Mouse (Mus musculus) forebrain, embryonic 13.5 days (tissue): Measurements from ENCODE around the gene Ifnar1. TPM values are rescaled to one million over a fixed set of nuclear protein-coding genes. Genes with fewer than 3 reads are reported as not detected.
"Not testable (repeated sequence)": the region's sequence is repeated elsewhere in the genome, so short reads cannot be mapped to it uniquely, and the experiment has no call there.

Source experiments
- ATAC-seq: fragments of 200-750 bp; cut with Nextera tagmentation; 2 replicates; pipeline ENCODE4 v1.8.0; 2017
- H3K27ac ChIP-seq: fragments of 300-500 bp; sonication (generic); 2 replicates; pipeline ENCODE4 v1.5.1; 2015; ENCODE audit warnings: inconsistent platforms, mild to moderate bottlenecking, moderate library complexity
- H3K27me3 ChIP-seq: fragments of 300-500 bp; sonication (generic); 2 replicates; pipeline ENCODE4 v1.6.1; 2015; ENCODE audit warnings: mild to moderate bottlenecking, inconsistent platforms
- H3K36me3 ChIP-seq: fragments of 300-500 bp; sonication (generic); 2 replicates; pipeline ENCODE4 v1.6.1; 2015; ENCODE audit warnings: mild to moderate bottlenecking, inconsistent platforms; ENCODE audit not compliant: poor library complexity, severe bottlenecking
- H3K4me1 ChIP-seq: fragments of 300-500 bp; sonication (generic); 2 replicates; pipeline ENCODE4 v1.6.1; 2015; ENCODE audit warnings: inconsistent platforms
- H3K4me2 ChIP-seq: fragments of 300-500 bp; sonication (generic); 2 replicates; pipeline ENCODE4 v1.6.1; 2015; ENCODE audit warnings: inconsistent platforms, mild to moderate bottlenecking, moderate library complexity
- H3K4me3 ChIP-seq: fragments of 300-500 bp; sonication (generic); 2 replicates; pipeline ENCODE4 v1.5.1; 2015; ENCODE audit warnings: mild to moderate bottlenecking, inconsistent platforms
- H3K9ac ChIP-seq: fragments of 300-500 bp; sonication (generic); 2 replicates; pipeline ENCODE4 v1.6.1; 2015; ENCODE audit warnings: mild to moderate bottlenecking, inconsistent platforms
- H3K9me3 ChIP-seq: fragments of 300-500 bp; sonication (generic); replicated peaks from 2 replicates; pipeline ENCODE4 v1.6.1; 2016; ENCODE audit warnings: inconsistent platforms
- WGBS: fragments of 180-500 bp; shearing (Covaris S2); methylation state at CpG from one replicate; pipeline ENCODE4 v1.1.7; 2015; 5-methylcytosine and 5-hydroxymethylcytosine counted together
- polyA plus RNA-seq: library from polyadenylated mRNA; unstranded; fragments of >200 nt; fragmentation: Nextera tagmentation; extraction: Ambion mirVana; gene quantifications from 2 replicates; pipeline ENCODE4 v1.2.1, GENCODE M21; 2015

Ifnar1 gene
- 45.9 and 47.4 TPM in 2 replicates for polyA plus RNA-seq

- peak within 1 kb of the TSS; percentile 82 for H3K4me2 ChIP-seq
- peaks cover 14% of the 10 kb centered on the region for H3K36me3 ChIP-seq
- H3K9ac ChIP-seq, result peak within 1 kb of the TSS; percentile 98
- peak within 1 kb of the TSS; percentile 97 for H3K27ac ChIP-seq
- WGBS, result under 1% methylated on average over 56 of the region's 68 CpGs
- no peaks in the 10 kb centered on the region for H3K27me3 ChIP-seq
- ATAC-seq, result peak; percentile 99
- H3K4me1 ChIP-seq, result peaks cover 14% of the 10 kb centered on the region
- H3K9me3 ChIP-seq, result no peaks in the 10 kb centered on the region
- H3K4me3 ChIP-seq, result peak within 1 kb of the TSS; percentile 97
These were observed at the start of gene Ifnar1 for GRCm38 (mm10) chr16:91484808-91485700. Ifnar1 (plus strand) TSS chr16:91485238.

GRCm38 (mm10) chr16:91438081-91438480, 47.0 kb upstream of the Ifnar1 start:
- H3K4me3 ChIP-seq, result no peak overlapping the region
- WGBS, result 84% methylated on average over 3 of the region's 3 CpGs

GRCm38 (mm10) chr16:91438599-91438998, 46.4 kb upstream of the Ifnar1 start:
- not testable (repeated sequence) for ATAC-seq, H3K9ac ChIP-seq, H3K27ac ChIP-seq, H3K36me3 ChIP-seq, H3K4me2 ChIP-seq, H3K4me3 ChIP-seq, H3K4me1 ChIP-seq, H3K27me3 ChIP-seq, H3K9me3 ChIP-seq
- WGBS, result 83% methylated on average over 1 of the region's 1 CpGs

More at GRCm38 (mm10) chr16:91438081-91438480, 47.0 kb upstream of the Ifnar1 start:
- H3K36me3 ChIP-seq, result no peaks in the 10 kb centered on the region
- no peak overlapping the region for H3K27ac ChIP-seq
- H3K9ac ChIP-seq, result no peak overlapping the region
- ATAC-seq, result no peak
- H3K4me1 ChIP-seq, result no peaks in the 10 kb centered on the region
- H3K27me3 ChIP-seq, result no peaks in the 10 kb centered on the region
- H3K9me3 ChIP-seq, result no peaks in the 10 kb centered on the region
- no peak overlapping the region for H3K4me2 ChIP-seq

- 67% methylated on average over 7 of the region's 7 CpGs for WGBS
- Histone ChIP-seq H3K9me3 (no peaks in the 10 kb centered on the region), H3K36me3 (no peaks in the 10 kb centered on the region), H3K4me2 (no peak overlapping the region), H3K4me1 (no peaks in the 10 kb centered on the region), H3K4me3 (no peak overlapping the region), H3K9ac (no peak overlapping the region), H3K27me3 (no peaks in the 10 kb centered on the region), H3K27ac (no peak overlapping the region)
- no peak for ATAC-seq
These were observed 43.7 kb upstream of the Ifnar1 start for GRCm38 (mm10) chr16:91441366-91441765.

GRCm38 (mm10) chr16:91441811-91442240, 43.2 kb upstream of the Ifnar1 start:
- Histone ChIP-seq H3K9ac (no peak overlapping the region), H3K9me3 (no peaks in the 10 kb centered on the region), H3K4me3 (no peak overlapping the region), H3K27ac (no peak overlapping the region), H3K36me3 (no peaks in the 10 kb centered on the region), H3K4me1 (no peaks in the 10 kb centered on the region), H3K4me2 (no peak overlapping the region), H3K27me3 (no peaks in the 10 kb centered on the region)
- WGBS, result 86% methylated on average over 7 of the region's 7 CpGs
- no peak for ATAC-seq

- Histone ChIP-seq H3K4me1 (no peaks in the 10 kb centered on the region), H3K9ac (no peak overlapping the region), H3K9me3 (no peaks in the 10 kb centered on the region), H3K4me2 (no peak overlapping the region), H3K4me3 (no peak overlapping the region), H3K27me3 (no peaks in the 10 kb centered on the region), H3K36me3 (no peaks in the 10 kb centered on the region), H3K27ac (no peak overlapping the region)
- 67% methylated on average over 4 of the region's 4 CpGs for WGBS
- no peak for ATAC-seq
These were observed 42.6 kb upstream of the Ifnar1 start for GRCm38 (mm10) chr16:91442446-91442845.

- Histone ChIP-seq H3K27me3 (no peaks in the 10 kb centered on the region), H3K4me1 (no peaks in the 10 kb centered on the region), H3K36me3 (no peaks in the 10 kb centered on the region), H3K9me3 (no peaks in the 10 kb centered on the region), H3K4me3 (no peak overlapping the region), H3K27ac (no peak overlapping the region), H3K4me2 (no peak overlapping the region), H3K9ac (no peak overlapping the region)
- 85% methylated on average over 8 of the region's 8 CpGs for WGBS
- no peak for ATAC-seq
These were observed 41.8 kb upstream of the Ifnar1 start for GRCm38 (mm10) chr16:91443211-91443611.

- Histone ChIP-seq H3K27me3 (no peaks in the 10 kb centered on the region), H3K4me1 (no peaks in the 10 kb centered on the region), H3K4me2 (no peak overlapping the region), H3K36me3 (no peaks in the 10 kb centered on the region), H3K27ac (no peak overlapping the region), H3K9ac (no peak overlapping the region), H3K9me3 (no peaks in the 10 kb centered on the region), H3K4me3 (no peak overlapping the region)
- 93% methylated on average over 4 of the region's 4 CpGs for WGBS
- no peak for ATAC-seq
These were observed 40.2 kb upstream of the Ifnar1 start for GRCm38 (mm10) chr16:91444847-91445246.

GRCm38 (mm10) chr16:91445566-91445965, 39.5 kb upstream of the Ifnar1 start:
- Histone ChIP-seq H3K9ac (no peak overlapping the region), H3K9me3 (no peaks in the 10 kb centered on the region), H3K27ac (no peak overlapping the region), H3K27me3 (no peaks in the 10 kb centered on the region), H3K36me3 (no peaks in the 10 kb centered on the region), H3K4me1 (no peaks in the 10 kb centered on the region), H3K4me3 (no peak overlapping the region), H3K4me2 (no peak overlapping the region)
- 92% methylated on average over 5 of the region's 5 CpGs for WGBS
- ATAC-seq, result no peak

- ATAC-seq, result no peak
- H3K4me2 ChIP-seq, result no peak overlapping the region
- H3K27me3 ChIP-seq, result no peaks in the 10 kb centered on the region
- no peaks in the 10 kb centered on the region for H3K9me3 ChIP-seq
- H3K9ac ChIP-seq, result no peak overlapping the region
- no peaks in the 10 kb centered on the region for H3K36me3 ChIP-seq
- 71% methylated on average over 8 of the region's 8 CpGs for WGBS
- no peak overlapping the region for H3K27ac ChIP-seq
- H3K4me1 ChIP-seq, result no peaks in the 10 kb centered on the region
- H3K4me3 ChIP-seq, result no peak overlapping the region
These were observed 38.1 kb upstream of the Ifnar1 start for GRCm38 (mm10) chr16:91446778-91447511.

- no peak for ATAC-seq
- Histone ChIP-seq H3K36me3 (no peaks in the 10 kb centered on the region), H3K27ac (no peak overlapping the region), H3K4me2 (no peak overlapping the region), H3K27me3 (no peaks in the 10 kb centered on the region), H3K9ac (no peak overlapping the region), H3K4me3 (no peak overlapping the region), H3K9me3 (no peaks in the 10 kb centered on the region), H3K4me1 (no peaks in the 10 kb centered on the region)
- 93% methylated on average over 6 of the region's 6 CpGs for WGBS
These were observed 37.5 kb upstream of the Ifnar1 start for GRCm38 (mm10) chr16:91447512-91447900.

- no peak for ATAC-seq
- no peak overlapping the region for H3K4me3 ChIP-seq
- no peak overlapping the region for H3K9ac ChIP-seq
- no peaks in the 10 kb centered on the region for H3K4me1 ChIP-seq
- no peak overlapping the region for H3K4me2 ChIP-seq
- H3K9me3 ChIP-seq, result no peaks in the 10 kb centered on the region
- H3K27me3 ChIP-seq, result no peaks in the 10 kb centered on the region
- WGBS, result 94% methylated on average over 5 of the region's 5 CpGs
- H3K27ac ChIP-seq, result no peak overlapping the region
- H3K36me3 ChIP-seq, result no peaks in the 10 kb centered on the region
These were observed 37.0 kb upstream of the Ifnar1 start for GRCm38 (mm10) chr16:91448088-91448487.
